Mouse (Mus musculus) gastrocnemius, postnatal 10 days (tissue): ENCODE data around the gene Cdh5. TPM values are rescaled to one million over a fixed set of nuclear protein-coding genes. Genes with fewer than 3 reads are reported as not detected.
A peak's percentile ranks its signal among the peaks of the same experiment; 100 is the strongest.

Source experiments
- DNase-seq: peaks from one replicate; pipeline ENCODE4 v3.0.0; 2021; ENCODE audit warnings: mixed read lengths
- total RNA-seq, 2 experiments: library from RNA; stranded (reverse); gene quantifications; 2 replicates each; pipeline ENCODE4 v1.2.3; 2021

Gene Cdh5
- total RNA-seq, 2 experiments from 2014 or later = 145 to 168 TPM

DNA sequence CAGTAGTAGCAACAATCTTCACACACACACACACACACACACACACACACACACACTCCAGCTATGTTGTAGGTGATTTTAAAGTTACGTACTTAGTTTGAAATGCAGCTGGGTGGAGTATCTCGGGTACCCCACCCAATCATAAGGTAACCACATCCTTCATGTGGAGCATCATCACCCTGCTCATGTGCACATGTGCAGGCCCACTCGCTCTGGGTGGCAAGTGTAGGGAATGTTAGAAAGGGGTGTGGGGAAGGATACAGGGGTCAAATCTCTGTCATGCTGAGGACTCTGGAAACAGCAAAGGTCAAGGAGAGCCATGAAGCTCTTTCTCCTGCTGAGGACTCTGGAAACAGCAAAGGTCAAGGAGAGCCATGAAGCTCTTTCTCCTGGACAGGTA, 34.9 kb downstream of the Cdh5 start:
- DNase-seq = no peak

DNA sequence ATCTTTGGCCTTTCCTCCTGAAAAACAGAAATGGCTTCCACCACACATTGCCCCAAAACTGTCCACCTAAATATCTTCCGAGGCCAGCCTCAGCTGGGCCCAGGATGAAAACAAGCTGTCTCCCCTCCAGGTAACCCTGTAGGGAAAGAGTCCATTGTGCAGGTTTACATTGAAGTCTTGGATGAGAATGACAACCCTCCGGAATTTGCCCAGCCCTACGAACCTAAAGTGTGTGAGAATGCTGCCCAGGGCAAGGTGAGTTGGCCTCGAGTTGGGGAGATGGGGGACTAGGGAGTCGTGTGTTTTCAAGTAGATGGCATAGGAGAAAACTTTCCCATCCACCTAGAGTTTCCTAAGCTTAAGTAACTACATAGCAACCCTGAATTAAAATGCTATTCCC, 36.2 kb downstream of the Cdh5 start:
- DNase-seq = no peak

DNA sequence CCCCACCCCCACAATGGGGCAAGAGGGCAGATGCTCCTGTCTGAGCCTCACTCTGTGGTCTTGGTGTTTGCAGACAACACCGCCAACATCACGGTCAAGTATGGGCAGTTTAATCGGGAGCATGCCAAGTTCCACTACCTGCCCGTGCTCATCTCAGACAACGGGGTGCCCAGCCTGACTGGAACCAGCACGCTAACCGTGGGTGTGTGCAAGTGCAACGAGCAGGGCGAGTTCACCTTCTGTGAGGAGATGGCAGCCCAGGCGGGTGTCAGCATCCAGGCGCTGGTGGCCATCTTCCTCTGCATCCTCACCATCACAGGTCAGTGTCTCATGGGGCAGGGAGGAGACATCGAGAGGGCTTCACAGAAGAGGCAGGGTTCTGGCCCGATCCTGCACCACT, 39.2 kb downstream of the Cdh5 start:
- no peak for DNase-seq

DNA sequence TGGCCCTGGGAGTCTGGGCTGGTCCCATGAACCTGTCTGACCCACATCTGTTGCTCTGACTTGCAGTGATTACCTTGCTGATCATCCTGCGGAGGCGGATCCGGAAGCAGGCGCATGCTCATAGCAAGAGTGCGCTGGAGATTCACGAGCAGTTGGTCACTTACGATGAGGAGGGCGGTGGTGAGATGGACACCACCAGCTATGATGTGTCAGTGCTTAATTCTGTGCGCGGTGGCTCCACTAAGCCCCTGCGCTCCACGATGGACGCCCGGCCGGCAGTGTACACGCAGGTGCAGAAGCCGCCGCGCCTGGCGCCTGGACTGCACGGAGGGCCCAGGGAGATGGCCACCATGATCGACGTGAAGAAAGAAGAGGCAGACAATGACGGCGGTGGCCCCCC, 41.0 kb downstream of the Cdh5 start:
- DNase-seq = no peak

DNA sequence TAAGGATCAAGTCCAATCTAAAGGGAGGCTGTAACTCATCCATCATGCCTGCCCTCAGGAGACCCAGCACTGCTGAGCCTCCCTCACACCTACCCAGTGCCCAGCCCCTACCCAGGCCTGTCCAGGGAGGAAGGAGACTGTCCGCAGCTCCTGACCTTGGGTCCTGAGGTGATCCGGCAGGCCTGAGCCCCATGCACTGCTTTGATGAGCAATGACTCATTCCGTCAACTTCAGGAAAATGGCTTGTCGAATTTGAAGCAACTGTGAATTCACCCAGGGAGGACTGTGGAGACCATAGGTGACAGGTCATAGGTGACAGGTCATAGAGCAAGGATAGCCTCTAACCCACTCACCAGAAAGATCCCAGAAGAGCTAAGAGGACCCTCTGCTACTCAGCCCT, 42.0 kb downstream of the Cdh5 start:
- no peak for DNase-seq

DNA sequence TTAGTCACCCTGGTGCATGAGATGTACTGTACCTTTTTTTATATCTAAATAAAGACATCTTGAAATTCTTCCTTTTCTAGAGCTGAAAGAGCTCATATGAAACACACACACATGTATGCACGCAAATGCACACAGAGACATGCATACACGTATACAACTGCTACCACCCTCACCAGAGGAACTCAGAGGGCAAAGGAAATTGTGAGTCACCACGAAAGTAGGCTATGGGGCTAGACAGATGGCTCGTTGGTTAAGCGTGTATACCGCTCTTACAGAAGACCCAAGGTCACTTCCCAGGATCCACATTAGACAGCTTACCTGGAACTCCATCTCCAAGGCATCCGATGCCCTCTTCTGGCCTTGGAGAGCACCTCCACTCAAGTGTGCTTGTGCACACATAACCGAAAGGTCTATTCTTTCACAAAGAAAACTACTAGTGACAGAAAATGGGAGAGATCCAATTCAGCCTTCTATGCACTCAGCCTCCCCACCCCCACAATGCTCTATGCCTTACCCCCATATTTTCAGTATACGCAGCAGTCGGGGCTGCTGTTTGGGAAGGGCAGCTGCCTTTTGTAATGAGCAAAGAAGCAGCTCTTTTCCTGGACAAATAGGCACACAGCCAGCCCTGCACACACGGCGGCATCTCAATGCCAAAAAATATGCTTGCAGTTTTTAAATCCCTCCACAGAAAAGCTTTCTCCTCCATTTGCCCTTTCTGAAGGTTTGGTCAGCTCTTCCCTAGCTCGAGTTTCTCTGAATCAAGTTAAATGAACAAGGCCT, 43.2 kb downstream of the Cdh5 start:
- no peak for DNase-seq

DNA sequence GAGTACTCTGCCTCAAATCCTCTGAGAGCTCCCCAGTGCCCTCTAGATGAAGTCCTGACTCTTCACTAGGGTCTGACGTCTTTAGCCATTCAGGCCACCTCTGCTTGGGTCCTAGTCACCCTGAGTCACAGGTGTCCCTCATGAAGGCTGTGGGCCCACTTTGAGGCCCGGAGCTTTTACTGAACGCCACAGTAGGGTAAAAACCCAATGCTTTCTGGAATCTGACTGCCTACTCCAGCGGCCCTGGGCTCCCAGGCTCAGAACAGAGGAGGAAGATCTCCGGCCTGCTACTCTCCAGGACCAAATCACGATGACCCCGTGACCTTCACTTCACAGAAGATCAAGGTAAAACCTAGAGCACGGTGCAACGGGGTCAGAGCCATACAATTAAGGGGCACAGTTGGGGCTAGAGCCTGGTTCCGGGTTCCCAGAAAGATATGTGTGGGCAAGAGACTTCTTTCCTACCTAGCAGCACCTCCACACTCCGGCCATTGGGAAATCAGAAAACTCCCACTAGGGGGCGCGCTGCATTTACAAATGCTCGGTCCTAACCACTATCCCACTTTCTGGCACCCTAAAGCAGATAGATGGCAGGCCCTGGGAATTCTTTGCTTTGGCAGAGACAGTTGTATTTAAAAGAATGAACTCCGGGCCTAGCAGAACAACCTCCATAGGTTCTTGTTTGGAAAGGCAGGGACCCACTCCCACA, 44.7 kb downstream of the Cdh5 start:
- peak; percentile 90 for DNase-seq

DNA sequence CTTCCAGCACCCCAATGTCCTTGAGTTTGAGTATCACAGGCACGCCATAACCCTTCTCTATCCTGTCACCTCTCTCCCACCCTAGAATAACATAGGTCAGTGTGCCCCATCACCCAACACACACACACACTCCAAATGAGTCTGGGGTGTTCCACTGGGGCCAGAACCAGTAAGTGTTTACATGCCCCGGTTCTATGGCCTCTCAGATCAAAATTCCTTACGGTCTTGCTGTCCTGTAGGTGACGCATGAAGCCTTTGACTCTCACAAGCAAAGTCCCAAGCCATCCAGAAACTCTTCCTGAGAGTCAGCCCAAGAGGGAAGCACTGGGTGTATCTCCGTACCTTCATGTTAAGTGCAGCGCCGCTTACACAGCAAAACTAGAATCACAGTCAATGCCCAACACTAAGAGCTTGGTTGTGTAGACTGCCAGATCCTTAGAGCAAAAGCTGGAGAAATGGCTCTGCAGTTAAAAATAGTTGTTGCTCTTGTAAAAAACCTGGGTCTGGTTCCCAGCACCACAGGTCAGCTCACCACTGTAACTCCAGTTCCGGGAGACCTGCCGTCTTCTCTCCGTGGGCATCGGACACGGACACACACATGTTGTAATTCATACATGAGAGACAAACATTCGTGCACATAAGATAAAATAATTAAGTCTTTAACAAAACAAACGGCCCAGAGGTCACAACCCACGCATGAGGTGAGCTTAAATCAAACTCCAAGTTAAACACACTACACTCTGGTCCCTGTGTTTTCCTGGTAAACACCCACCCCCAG, 45.5 kb downstream of the Cdh5 start:
- no peak for DNase-seq

DNA sequence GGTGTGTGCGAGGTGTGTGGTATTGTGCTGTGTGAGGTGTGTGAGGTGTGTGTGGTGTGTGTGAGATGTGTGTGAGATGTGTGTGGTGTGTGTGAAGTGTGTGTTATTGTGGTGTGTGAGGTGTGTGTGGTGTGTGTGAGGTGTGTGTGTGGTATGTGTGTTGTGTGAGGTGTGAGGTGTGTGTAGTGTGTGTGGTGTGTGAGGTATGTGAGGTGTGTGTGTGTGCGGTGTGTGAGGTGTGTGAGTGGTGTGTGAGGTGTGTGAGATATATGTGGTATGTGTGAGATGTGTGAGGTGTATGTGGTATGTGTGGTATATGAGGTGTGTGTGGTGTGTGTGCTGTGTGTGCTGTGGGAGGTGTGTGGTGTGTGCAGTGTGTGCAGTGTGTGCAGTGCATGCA, 46.5 kb downstream of the Cdh5 start:
- DNase-seq = no peak

DNA sequence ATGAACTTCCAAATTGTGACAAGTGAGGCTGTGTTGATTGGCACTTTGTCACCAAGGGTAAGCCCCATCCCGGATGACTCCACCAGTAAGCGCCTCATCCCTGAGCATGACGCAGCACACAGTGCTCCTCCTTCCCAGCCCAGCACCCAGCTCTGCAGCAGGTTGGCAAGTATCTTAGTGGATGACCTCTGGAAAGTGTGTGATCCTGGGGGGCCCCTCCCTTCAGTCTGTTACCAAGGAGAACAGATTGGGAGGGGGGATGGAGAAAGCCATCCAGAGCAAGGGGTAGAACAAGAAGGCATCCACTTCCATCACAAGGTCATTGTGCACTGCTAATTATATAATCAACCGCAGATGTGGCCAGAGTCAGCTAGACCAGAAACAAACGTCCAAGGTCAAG, 59.3 kb downstream of the Cdh5 start:
- no peak for DNase-seq

DNA sequence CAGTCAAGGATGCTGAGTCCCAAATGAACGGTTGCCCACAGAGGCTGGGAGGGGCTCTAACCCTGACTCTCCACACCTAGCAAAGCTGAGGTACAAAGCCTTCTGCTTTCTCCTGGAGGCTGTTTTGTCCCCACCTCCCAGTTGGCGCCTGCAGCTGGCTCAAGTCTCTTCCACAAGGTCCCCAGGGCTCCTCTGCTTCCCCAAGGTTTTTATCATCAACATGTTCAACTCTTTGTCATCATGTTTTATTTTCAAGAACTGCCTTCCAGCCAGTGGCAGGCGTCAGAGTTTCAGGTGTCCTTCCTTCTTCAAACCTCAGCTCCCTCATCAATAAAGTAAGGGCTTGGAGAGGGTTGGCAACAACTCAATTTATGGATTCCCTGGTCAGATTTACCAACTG, 68.0 kb downstream of the Cdh5 start:
- no peak for DNase-seq

DNA sequence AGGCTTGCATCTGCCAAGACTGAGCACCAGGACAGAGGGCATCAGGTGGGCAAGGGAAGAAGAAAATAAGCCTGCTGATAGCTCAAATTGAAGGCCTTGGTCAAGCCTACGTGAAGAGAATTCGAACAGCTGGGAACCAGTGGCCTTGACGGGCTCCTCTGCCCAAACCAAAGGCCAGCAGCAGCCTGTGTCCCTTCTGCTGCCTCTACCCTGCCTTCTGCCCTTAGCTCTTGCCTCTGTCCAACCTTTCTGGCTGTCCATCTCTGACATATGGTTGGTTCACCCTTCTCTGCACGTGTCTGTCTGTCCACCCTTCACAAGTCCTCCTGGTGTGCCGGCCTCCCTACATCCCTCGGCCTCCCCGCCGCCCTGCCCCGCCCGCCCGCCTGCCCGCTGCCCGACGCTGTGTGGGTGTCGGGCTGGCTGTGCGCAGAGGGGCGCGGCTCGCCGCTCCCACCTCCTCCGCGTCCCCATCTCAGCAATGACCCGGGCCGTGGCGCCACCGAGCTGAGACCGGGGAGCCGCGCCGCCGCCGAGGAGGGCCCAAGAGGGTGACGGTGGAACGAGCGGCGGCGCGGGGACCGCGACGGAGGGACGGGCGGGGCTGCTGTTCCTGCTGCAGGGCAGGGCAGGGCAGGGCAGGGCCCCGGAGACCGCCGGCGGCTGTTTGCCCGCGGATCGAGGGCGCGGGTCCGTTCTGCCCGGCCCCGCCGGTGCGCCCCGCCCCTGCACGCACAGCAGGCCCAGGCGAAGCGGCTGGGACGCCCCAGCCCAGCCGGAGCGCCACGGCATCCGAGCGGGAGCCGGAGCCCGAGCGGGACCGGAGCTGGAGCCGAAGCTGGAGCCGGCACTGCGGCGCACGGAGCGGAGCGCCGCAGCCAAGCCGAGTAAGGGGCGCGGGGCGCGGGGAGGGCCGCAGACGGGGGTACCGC, 69.0 kb downstream of the Cdh5 start, which contains the start of gene Bean1:
Bean1 (plus strand) TSS at position 325 of the 932 bp plus-strand sequence.
- DNase-seq = peak; percentile 60

DNA sequence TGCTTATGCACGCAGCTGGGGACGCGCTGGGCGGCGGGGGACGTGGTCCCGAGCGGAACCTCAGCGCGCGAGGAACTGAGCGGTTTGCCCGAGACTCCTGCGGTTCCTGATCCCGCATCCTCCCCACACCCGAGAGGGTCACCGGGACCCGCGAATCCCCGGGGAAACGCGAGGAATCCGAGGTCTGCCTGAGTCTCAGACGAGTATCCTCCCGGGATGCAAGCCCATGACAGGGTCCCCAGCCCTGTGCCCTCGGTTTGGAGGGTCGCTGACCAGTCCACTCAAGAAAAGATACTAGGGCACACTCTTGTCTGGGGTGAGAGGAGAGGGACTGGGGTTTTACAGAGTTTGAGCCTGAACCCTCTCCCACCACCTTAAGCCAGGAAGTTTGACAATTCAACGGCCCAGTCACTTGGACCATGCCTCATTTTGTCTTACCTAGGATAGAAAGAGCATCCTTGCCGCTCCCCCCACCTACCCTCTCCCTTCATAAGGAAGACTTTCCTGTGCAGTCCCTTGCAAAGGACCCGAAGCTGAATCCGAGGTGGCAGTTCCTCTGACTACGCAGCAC, 69.7 kb downstream of the Cdh5 start:
- no peak for DNase-seq

DNA sequence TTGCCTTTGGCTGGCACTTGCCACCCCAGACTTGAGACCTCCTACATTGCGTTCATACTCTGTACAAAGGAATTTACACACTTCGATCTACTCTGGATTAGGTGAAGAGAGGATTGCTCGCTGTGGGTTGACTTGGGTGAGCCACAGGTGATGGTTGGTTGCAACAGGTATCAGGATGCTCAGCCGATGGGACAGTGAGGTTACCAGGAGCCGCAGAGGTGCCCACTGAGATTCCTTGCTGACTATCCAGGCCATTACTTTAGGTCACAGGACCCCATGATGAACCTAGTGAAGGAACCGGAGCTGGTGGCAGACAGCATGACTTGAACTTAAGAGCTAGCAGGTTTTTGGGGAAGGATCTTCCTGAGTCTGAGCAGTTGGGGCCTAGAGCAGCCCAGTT, 71.0 kb downstream of the Cdh5 start:
- no peak for DNase-seq

DNA sequence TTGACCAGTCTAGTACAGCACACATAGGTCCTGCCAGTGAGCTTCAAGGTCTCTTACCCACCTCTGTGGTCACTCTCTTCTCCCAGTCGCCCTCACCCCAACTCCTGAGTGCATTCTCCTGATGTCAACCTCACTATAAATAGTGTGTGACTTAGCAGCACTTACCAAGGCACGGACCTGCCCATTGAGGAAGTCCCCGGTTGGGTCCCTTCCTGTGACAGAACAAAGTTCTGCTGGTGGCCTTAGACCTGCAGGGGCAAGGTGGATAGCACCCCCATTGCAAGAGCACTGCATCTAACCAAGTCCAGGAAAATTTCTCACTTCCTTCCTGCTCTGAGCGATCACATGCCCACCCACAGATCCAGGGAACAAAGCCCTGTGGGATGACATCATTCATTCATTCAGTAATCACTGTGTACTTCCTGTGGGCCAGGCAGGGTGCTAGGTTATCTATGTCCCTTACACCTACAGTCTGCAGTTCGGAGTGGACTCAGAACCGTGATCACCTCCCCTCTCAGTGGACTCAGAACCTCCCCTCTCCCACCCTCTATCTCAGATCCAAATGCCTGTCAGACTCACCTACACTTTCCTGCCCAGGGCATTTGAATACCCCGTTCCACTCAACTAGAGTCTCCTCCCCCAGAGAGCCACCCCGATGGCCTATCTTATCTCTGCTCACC, 74.6 kb downstream of the Cdh5 start:
- no peak for DNase-seq

DNA sequence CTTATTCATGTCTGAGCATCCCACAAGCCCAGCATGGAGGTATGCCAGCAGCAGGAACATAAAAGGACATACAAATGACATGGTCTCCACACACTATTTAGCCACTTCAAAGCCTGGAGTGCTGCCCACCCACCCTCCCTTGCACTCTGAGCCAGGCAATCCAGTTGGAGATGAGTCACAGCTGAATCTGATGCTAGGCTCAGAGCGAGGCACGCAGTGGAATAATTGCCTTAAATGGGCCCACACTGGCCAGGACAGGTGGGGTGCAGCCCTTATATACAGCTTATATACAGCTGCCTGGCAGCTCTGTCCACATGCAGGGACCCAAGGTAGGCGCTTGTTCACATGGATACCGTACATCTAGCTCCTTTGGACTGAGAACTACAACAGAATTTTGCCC, 75.6 kb downstream of the Cdh5 start:
- no peak for DNase-seq

DNA sequence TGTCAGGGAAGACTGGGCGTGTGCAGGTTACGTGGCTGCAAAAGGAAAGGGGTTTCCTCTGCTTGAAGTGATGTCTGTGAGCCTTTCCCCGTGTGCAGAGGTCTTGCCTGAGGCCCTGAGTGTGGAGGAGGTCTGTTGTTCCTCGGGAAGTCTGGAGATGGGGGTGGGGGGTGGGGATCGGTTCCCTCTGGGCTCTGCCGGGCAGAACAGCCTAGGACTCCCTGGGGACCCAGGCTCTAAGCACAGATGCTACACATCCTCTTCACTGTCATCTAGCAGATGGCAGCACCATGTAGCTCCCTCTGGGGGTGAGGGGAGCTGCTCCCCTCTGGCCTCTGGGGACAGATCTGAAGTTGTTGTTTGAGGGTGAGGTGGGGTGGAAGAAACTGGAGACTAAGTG, 83.5 kb downstream of the Cdh5 start:
- no peak for DNase-seq

DNA sequence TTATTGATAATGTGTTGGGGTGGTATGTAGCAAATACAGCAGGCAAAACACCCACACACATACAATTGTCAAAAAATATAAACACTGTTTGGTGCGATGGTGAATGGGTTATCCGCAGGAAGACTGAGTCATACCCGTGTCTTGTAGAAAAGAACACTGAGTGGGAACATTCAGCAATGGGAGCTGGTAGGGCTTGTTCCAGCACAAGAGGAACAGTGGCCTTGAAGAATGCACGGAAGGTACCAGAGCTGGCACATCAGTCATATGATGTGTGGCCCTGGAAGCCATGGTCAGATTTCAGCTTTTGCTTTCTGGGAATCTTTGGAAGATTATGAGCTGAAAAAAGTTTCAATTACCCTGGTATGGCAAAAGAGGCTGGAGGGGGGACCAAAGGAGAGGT, 85.4 kb downstream of the Cdh5 start:
- no peak for DNase-seq

DNA sequence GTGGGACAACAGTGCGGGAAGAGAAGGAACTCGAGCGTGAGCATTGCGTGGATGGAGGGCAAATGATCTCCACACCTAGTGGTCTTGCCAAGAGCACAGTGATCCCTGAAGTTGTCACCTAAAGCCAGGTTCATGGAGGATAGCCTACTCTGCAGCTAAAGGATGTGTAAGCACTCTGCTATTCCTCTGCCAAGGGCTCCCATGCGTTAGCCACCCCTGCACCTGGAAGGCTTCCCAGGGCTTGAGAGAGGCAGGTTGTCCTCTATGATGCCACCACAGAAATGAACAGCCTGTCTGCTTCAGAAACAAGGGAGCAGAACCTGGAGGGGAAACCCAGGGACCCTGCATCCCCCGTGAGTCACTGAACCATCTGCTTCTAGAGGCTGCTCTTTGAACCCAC, 86.2 kb downstream of the Cdh5 start:
- DNase-seq = no peak

DNA sequence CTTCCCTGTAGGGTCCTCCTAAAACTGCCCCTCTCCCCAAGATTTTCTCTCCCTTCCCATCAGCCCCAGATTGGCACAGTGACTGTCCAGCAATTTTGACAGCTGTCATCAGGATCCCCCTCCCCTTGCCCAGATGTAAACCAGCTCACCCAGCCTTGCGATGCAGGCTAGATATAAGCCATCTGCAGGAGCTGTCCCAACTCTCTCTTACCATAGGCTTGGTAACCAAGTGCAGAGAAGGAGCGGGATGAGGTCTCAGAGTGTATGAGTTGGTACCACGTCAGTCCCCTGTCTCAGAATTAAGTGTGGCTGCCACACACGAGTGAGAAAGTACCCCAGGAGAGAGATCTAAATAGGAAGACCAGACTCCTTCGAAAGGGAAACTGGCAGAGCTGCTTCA, 87.0 kb downstream of the Cdh5 start:
- DNase-seq = no peak
